ENCODE assay signal across 20 mouse cellular contexts in genomic region chr3:119749551-119750249, GRCm38 (mm10). TPM values are rescaled to one million over a fixed set of nuclear protein-coding genes. Genes with fewer than 3 reads are reported as not detected.
DNase-seq lines count a peak whose midpoint lies in the region; ATAC-seq and TF ChIP-seq lines count a peak whose summit lies in the region.
"Had no signal": no experiment of that assay in that cellular context is flagged by ENCODE, and none has a peak within 500 bp of the region (broad histone marks: within the 10 kb centered on the region; RNA-seq: fewer than 3 reads in every experiment).

No protein-coding gene starts in this region.

- H3K27ac ChIP-seq in liver, embryonic 11.5 days (ENCODE audit: low read depth, low read length), result no peak overlapping the region
- no peak overlapping the region for H3K27ac ChIP-seq in liver, postnatal 0 days (ENCODE audit: low read depth)
- H3K27ac ChIP-seq in midbrain, embryonic 13.5 days, result no peak overlapping the region
- H3K27ac ChIP-seq: gastrocnemius, adult 2 months; heart, embryonic 13.5 days; hindbrain, embryonic 15.5 days; limb, embryonic 15.5 days; stomach, embryonic 15.5 days had no signal

- H3K4me3 ChIP-seq in liver, embryonic 11.5 days (ENCODE audit: low read depth, low read length), result no peak overlapping the region
- no peak overlapping the region for H3K4me3 ChIP-seq in liver, postnatal 0 days (ENCODE audit: low read depth, low read length)
- no peak overlapping the region for H3K4me3 ChIP-seq in midbrain, embryonic 13.5 days (replicated peaks)
- H3K4me3 ChIP-seq: gastrocnemius, adult 2 months; heart, embryonic 13.5 days; hindbrain, embryonic 15.5 days; limb, embryonic 15.5 days; stomach, embryonic 15.5 days had no signal

- TF ChIP-seq EP300 in liver, postnatal 0 days (IDR thresholded peaks at IDR 0.05; ENCODE audit: low read depth), result no peak

- no peaks in the 10 kb centered on the region for H3K9me3 ChIP-seq in liver, embryonic 11.5 days (ENCODE audit: control insufficient read depth, low read length)
- no peaks in the 10 kb centered on the region for H3K9me3 ChIP-seq in liver, postnatal 0 days (ENCODE audit: low read length)
- no peaks in the 10 kb centered on the region for H3K9me3 ChIP-seq in midbrain, embryonic 13.5 days
- H3K9me3 ChIP-seq: heart, embryonic 13.5 days; hindbrain, embryonic 15.5 days; limb, embryonic 15.5 days; stomach, embryonic 15.5 days had no signal

- 0 out of 2 replicates have a peak, but pooled peaks cover 3% of the 10 kb centered on the region for H3K36me3 ChIP-seq in liver, embryonic 11.5 days (ENCODE audit: control insufficient read depth, insufficient read depth, low read length)
- H3K36me3 ChIP-seq in liver, postnatal 0 days (replicated peaks; ENCODE audit: insufficient read depth, low read length), result peaks cover 13% of the 10 kb centered on the region
- peaks cover 11% of the 10 kb centered on the region for H3K36me3 ChIP-seq in midbrain, embryonic 13.5 days
- H3K36me3 ChIP-seq: stomach, embryonic 15.5 days had no signal

- H3K9ac ChIP-seq in liver, embryonic 11.5 days (ENCODE audit: low read depth, low read length), result no peak overlapping the region
- H3K9ac ChIP-seq in liver, postnatal 0 days (replicated peaks), result no peak overlapping the region
- H3K9ac ChIP-seq in midbrain, embryonic 13.5 days (replicated peaks), result no peak overlapping the region
- H3K9ac ChIP-seq: heart, embryonic 13.5 days; hindbrain, embryonic 15.5 days; limb, embryonic 15.5 days; stomach, embryonic 15.5 days had no signal

- DNase-seq in liver, embryonic 11.5 days (ENCODE audit: low spot score), result no peak
- no peak for DNase-seq in liver, postnatal 0 days
- peak; percentile 82 for DNase-seq in brain, adult 2 months (ENCODE audit: low read depth, low spot score)
- peak; percentile 79 for DNase-seq in cerebellum, adult 9-10 months
- no peak for DNase-seq in thymus, postnatal 10 days (ENCODE audit: low spot score in 2 of 2)
- no peak for DNase-seq in T-cell, adult 2 months (ENCODE audit: low spot score)
- DNase-seq: adrenal gland, adult 8-10 months; gastrocnemius, adult 2 months; kidney, adult 11 months; kidney, postnatal 25 days; retina, postnatal 1 day; thymus, adult 18-20 months had no signal

- no peak for TF ChIP-seq CTCF in liver, postnatal 0 days (IDR thresholded peaks at IDR 0.05; ENCODE audit: low read depth)

- H3K27me3 ChIP-seq in liver, embryonic 11.5 days (replicated peaks; ENCODE audit: control insufficient read depth, insufficient read depth, low read length), result no peaks in the 10 kb centered on the region
- H3K27me3 ChIP-seq in liver, postnatal 0 days (ENCODE audit: insufficient read depth, low read length), result no peaks in the 10 kb centered on the region
- H3K27me3 ChIP-seq in midbrain, embryonic 13.5 days, result no peaks in the 10 kb centered on the region
- H3K27me3 ChIP-seq: heart, embryonic 13.5 days; hindbrain, embryonic 15.5 days; limb, embryonic 15.5 days; stomach, embryonic 15.5 days had no signal

- peak; percentile 41; the same call in 1 of the 2 replicates for ATAC-seq in liver, embryonic 11.5 days (replicated peaks; ENCODE audit: low FRiP score)
- no peak for ATAC-seq in liver, postnatal 0 days
- peak; percentile 49 for ATAC-seq in megakaryocyte progenitor cell, adult 5-6 weeks (replicated peaks; ENCODE audit: poor library complexity)
- no peak for ATAC-seq in midbrain, embryonic 13.5 days
- ATAC-seq: lung, postnatal 0 days; midbrain, embryonic 16.5 days had no signal

- 85% methylated on average over 3 of the region's 3 CpGs for WGBS in liver, embryonic 11.5 days
- WGBS in liver, postnatal 0 days (ENCODE audit: insufficient replicate concordance), result 79% methylated on average over 3 of the region's 3 CpGs
- WGBS in midbrain, embryonic 13.5 days, result 77% methylated on average over 3 of the region's 3 CpGs

- no peak overlapping the region for H3K4me2 ChIP-seq in liver, embryonic 11.5 days
- H3K4me2 ChIP-seq in liver, postnatal 0 days (ENCODE audit: low read depth, low read length), result no peak overlapping the region
- H3K4me2 ChIP-seq in midbrain, embryonic 13.5 days (replicated peaks), result no peak overlapping the region
- H3K4me2 ChIP-seq: heart, embryonic 13.5 days; hindbrain, embryonic 15.5 days; limb, embryonic 15.5 days; stomach, embryonic 15.5 days had no signal

- no peaks in the 10 kb centered on the region for H3K4me1 ChIP-seq in liver, embryonic 11.5 days (replicated peaks; ENCODE audit: control insufficient read depth, insufficient read depth, low read length)
- H3K4me1 ChIP-seq in liver, postnatal 0 days (ENCODE audit: insufficient read depth), result no peaks in the 10 kb centered on the region
- no peaks in the 10 kb centered on the region for H3K4me1 ChIP-seq in midbrain, embryonic 13.5 days (replicated peaks)
- H3K4me1 ChIP-seq: limb, embryonic 15.5 days; stomach, embryonic 15.5 days had no signal

RNA-seq across cellular contexts. Expression of gene Ptbp2, which starts 34.6 kb away (rescaled TPM):
- polyA plus RNA-seq in liver, embryonic 11.5 days (2014; fragmentation: Nextera tagmentation; extraction: Ambion mirVana), result 33.2 and 38.6 TPM in 2 replicates
- 8.1 and 9.1 TPM in 2 replicates for polyA plus RNA-seq in liver, postnatal 0 days (2015; fragmentation: Nextera tagmentation; extraction: Ambion mirVana)
- total RNA-seq in megakaryocyte progenitor cell, adult 5-6 weeks (2015), result 53.7 and 92.0 TPM in 2 replicates
- total RNA-seq in megakaryocyte progenitor cell, adult 5-6 weeks (2017), result 44.4 and 55.0 TPM in 2 replicates
- 324 and 347 TPM in 2 replicates for polyA plus RNA-seq in midbrain, embryonic 13.5 days (2015; fragmentation: Nextera tagmentation; extraction: Ambion mirVana)

Comparison
In these comparisons a context has a peak if more than half of its experiments do, and no peak if none do; other contexts are left out.
1. ATAC-seq: peak in liver, embryonic 11.5 days (single experiment) and megakaryocyte progenitor cell, adult 5-6 weeks (single experiment); none in liver, postnatal 0 days (single experiment) and midbrain, embryonic 13.5 days (single experiment).
2. DNase-seq: peak in brain, adult 2 months (single experiment) and cerebellum, adult 9-10 months (single experiment); none in liver, embryonic 11.5 days (single experiment), liver, postnatal 0 days (single experiment), thymus, postnatal 10 days (0 of 2) and T-cell, adult 2 months (single experiment).